Mouse (Mus musculus): ENCODE measurements around the gene Ptpn21.
A peak's percentile ranks its signal among the peaks of the same experiment; 100 is the strongest.

- TF ChIP-seq POLR2A (IDR thresholded peaks at IDR 0.05; ENCODE audit: insufficient read length, low read depth) (no peak), CEBPB (IDR thresholded peaks at IDR 0.05; ENCODE audit: insufficient read depth, poor library complexity, severe bottlenecking) (no peak), E2F4 (IDR thresholded peaks at IDR 0.05; ENCODE audit: insufficient read depth) (peak; percentile 62)
Measured at GRCm38 (mm10) chr12:98734246-98734879, 2.8 kb downstream of the Ptpn21 start.

All from myocyte (in vitro differentiated cells).